Comparison of ENCODE assay signal across 9 mouse cellular contexts in genomic region chr3:104383681-104384341, GRCm38 (mm10).
DNase-seq lines count a peak whose midpoint lies in the region; ATAC-seq and TF ChIP-seq lines count a peak whose summit lies in the region.
"Had no signal": no experiment of that assay in that cellular context is flagged by ENCODE, and none has a peak within 500 bp of the region (broad histone marks: within the 10 kb centered on the region; RNA-seq: fewer than 3 reads in every experiment).

No protein-coding gene starts in this region.

- H3K9ac ChIP-seq in heart, embryonic 16.5 days (ENCODE audit: low read length), result peak overlapping the region; percentile 10

- no peaks in the 10 kb centered on the region for H3K27me3 ChIP-seq in heart, embryonic 16.5 days (ENCODE audit: control insufficient read depth, insufficient read depth, low read length)

- peak overlapping the region; percentile 75 for H3K27ac ChIP-seq in heart, embryonic 16.5 days (ENCODE audit: low read length)

- no peak for ATAC-seq in heart, embryonic 16.5 days (replicated peaks; ENCODE audit: extremely low read depth, insufficient read depth, low FRiP score)
- no peak for ATAC-seq in erythroid progenitor cell, adult 5-6 weeks (replicated peaks; ENCODE audit: low FRiP score, poor library complexity, severe bottlenecking)

- no peaks in the 10 kb centered on the region for H3K36me3 ChIP-seq in heart, embryonic 16.5 days (ENCODE audit: control insufficient read depth, insufficient read depth)

- peak overlapping the region; percentile 33; the same call in 1 of the 2 replicates for H3K4me2 ChIP-seq in heart, embryonic 16.5 days (ENCODE audit: low read depth, low read length)

- H3K4me3 ChIP-seq in heart, embryonic 16.5 days (ENCODE audit: low read length), result peak overlapping the region; percentile 4; the same call in 1 of the 2 replicates
- H3K4me3 ChIP-seq: erythroblast, embryonic 14.5 days had no signal

- TF ChIP-seq POLR2A in brain, embryonic 14.5 days (IDR thresholded peaks at IDR 0.05; ENCODE audit: borderline replicate concordance, extremely low read depth, insufficient read depth, insufficient read length, poor library complexity, severe bottlenecking), result no peak

- intact Hi-C loops in left cerebral cortex, postnatal 36 days (cut with DNase I), result no loop called here

- TF ChIP-seq CTCF in brain, embryonic 14.5 days (IDR thresholded peaks at IDR 0.05; ENCODE audit: borderline replicate concordance, extremely low read depth, insufficient read depth, insufficient read length), result no peak

- 38% methylated on average over 9 of the region's 9 CpGs for WGBS in heart, embryonic 16.5 days

- DNase-seq in gastrocnemius, adult 18-20 months (ENCODE audit: low spot score), result peak; percentile 20
- DNase-seq in gastrocnemius, postnatal 10 days, result no peak
- DNase-seq in brain, embryonic 14.5 days (ENCODE audit: low read depth), result peak; percentile 73
- peak; percentile 38 to 46 for DNase-seq in left cerebral cortex, postnatal 36 days (ENCODE audit: low spot score in 2 of 2)
- DNase-seq in thymus, postnatal 14 days, result no peak
- no peak for DNase-seq in kidney, adult 9 months

- no peaks in the 10 kb centered on the region for H3K9me3 ChIP-seq in heart, embryonic 16.5 days (replicated peaks; ENCODE audit: control insufficient read depth, low read length)

- H3K4me1 ChIP-seq in heart, embryonic 16.5 days (ENCODE audit: control insufficient read depth, insufficient read depth, low read length), result peaks cover 26% of the 10 kb centered on the region

Comparison
In these comparisons a context has a peak if more than half of its experiments do, and no peak if none do; other contexts are left out.
1. DNase-seq: peak in gastrocnemius, adult 18-20 months (single experiment), brain, embryonic 14.5 days (single experiment) and left cerebral cortex, postnatal 36 days (2 of 2); none in gastrocnemius, postnatal 10 days (single experiment), thymus, postnatal 14 days (single experiment) and kidney, adult 9 months (single experiment).